In the genomic region with DNA sequence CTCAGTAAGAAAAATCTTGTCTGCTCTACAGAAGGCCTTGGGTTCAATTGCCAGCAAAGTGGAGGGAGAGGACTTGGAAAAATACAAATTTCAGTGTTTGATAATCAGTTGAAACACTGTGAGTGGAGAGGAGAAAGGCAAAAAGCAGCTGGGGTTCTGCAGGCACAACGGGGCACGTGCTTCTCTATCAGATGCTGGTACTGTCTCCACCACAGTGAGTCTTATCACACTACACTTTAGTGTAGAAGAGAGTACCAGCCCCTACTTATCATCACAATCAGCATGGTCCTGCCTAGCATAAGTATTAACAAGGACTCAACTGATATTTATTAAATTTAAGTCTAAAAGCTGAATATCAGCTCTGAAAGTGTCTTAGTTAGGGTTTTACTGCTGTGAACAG, we compare ENCODE assay signal across 31 mouse cellular contexts. TPM values are rescaled to one million over a fixed set of nuclear protein-coding genes. Genes with fewer than 3 reads are reported as not detected.
DNase-seq lines count a peak whose midpoint lies in the region; ATAC-seq lines count a peak whose summit lies in the region.
"Had no signal": no experiment of that assay in that cellular context is flagged by ENCODE, and none has a peak within 500 bp of the region (broad histone marks: within the 10 kb centered on the region; RNA-seq: fewer than 3 reads in every experiment).

No protein-coding gene starts in this region.

- no peak for ATAC-seq in midbrain, embryonic 11.5 days (ENCODE audit: low FRiP score)
- ATAC-seq in midbrain, embryonic 15.5 days (replicated peaks) = no peak
- ATAC-seq in liver, embryonic 12.5 days = peak; percentile 73; the same call in 1 of the 2 replicates
- ATAC-seq in liver, embryonic 15.5 days (ENCODE audit: insufficient read depth) = peak; percentile 69
- peak; percentile 78 for ATAC-seq in megakaryocyte-erythroid progenitor cell, adult 5-6 weeks (replicated peaks; ENCODE audit: low FRiP score, low TSS enrichment, poor library complexity, severe bottlenecking)
- ATAC-seq: activated CD4-positive, CD25-positive, alpha-beta regulatory T cell, adult 4 months; forebrain, embryonic 14.5 days; forebrain, postnatal 0 days; hindbrain, postnatal 0 days; inflammation-experienced regulatory T-cells, adult 6 months had no signal

- H3K9ac ChIP-seq in midbrain, embryonic 11.5 days (ENCODE audit: low read length) = no peak overlapping the region
- no peak overlapping the region for H3K9ac ChIP-seq in midbrain, embryonic 15.5 days
- no peak overlapping the region for H3K9ac ChIP-seq in liver, embryonic 12.5 days
- H3K9ac ChIP-seq in liver, embryonic 15.5 days = no peak overlapping the region
- H3K9ac ChIP-seq: embryonic facial prominence, embryonic 12.5 days; embryonic facial prominence, embryonic 15.5 days; forebrain, postnatal 0 days; heart, embryonic 13.5 days; hindbrain, embryonic 14.5 days had no signal

- H3K36me3 ChIP-seq in midbrain, embryonic 11.5 days (ENCODE audit: control insufficient read depth, insufficient read depth, low read length) = no peaks in the 10 kb centered on the region
- no peaks in the 10 kb centered on the region for H3K36me3 ChIP-seq in midbrain, embryonic 15.5 days (replicated peaks)
- H3K36me3 ChIP-seq in liver, embryonic 12.5 days = no peaks in the 10 kb centered on the region
- no peaks in the 10 kb centered on the region for H3K36me3 ChIP-seq in liver, embryonic 15.5 days (replicated peaks)
- H3K36me3 ChIP-seq in embryonic facial prominence, embryonic 10.5 days (replicated peaks) = no peaks in the 10 kb centered on the region
- H3K36me3 ChIP-seq: embryonic facial prominence, embryonic 12.5 days; embryonic facial prominence, embryonic 15.5 days; heart, embryonic 10.5 days; heart, embryonic 13.5 days; hindbrain, embryonic 10.5 days had no signal

- intact Hi-C loops in heart, postnatal 36 days (cut with DNase I) = no loop called here

- no peaks in the 10 kb centered on the region for H3K4me1 ChIP-seq in midbrain, embryonic 11.5 days (ENCODE audit: control insufficient read depth, insufficient read depth, low read length)
- H3K4me1 ChIP-seq in midbrain, embryonic 15.5 days = 0 out of 2 replicates have a peak, but pooled peaks cover 5% of the 10 kb centered on the region
- peaks cover 33% of the 10 kb centered on the region for H3K4me1 ChIP-seq in liver, embryonic 12.5 days
- peaks cover 43% of the 10 kb centered on the region for H3K4me1 ChIP-seq in liver, embryonic 15.5 days (replicated peaks)
- H3K4me1 ChIP-seq in embryonic facial prominence, embryonic 10.5 days = no peaks in the 10 kb centered on the region
- H3K4me1 ChIP-seq: embryonic facial prominence, embryonic 12.5 days; embryonic facial prominence, embryonic 15.5 days; hindbrain, embryonic 10.5 days had no signal

- no peaks in the 10 kb centered on the region for H3K9me3 ChIP-seq in midbrain, embryonic 11.5 days (ENCODE audit: control insufficient read depth, low read length)
- H3K9me3 ChIP-seq in midbrain, embryonic 15.5 days = no peaks in the 10 kb centered on the region
- no peaks in the 10 kb centered on the region for H3K9me3 ChIP-seq in liver, embryonic 12.5 days (replicated peaks)
- H3K9me3 ChIP-seq in liver, embryonic 15.5 days (replicated peaks) = no peaks in the 10 kb centered on the region
- H3K9me3 ChIP-seq in embryonic facial prominence, embryonic 10.5 days = no peaks in the 10 kb centered on the region
- H3K9me3 ChIP-seq: embryonic facial prominence, embryonic 12.5 days; embryonic facial prominence, embryonic 15.5 days; heart, embryonic 10.5 days; heart, embryonic 13.5 days; hindbrain, embryonic 10.5 days had no signal

- H3K27me3 ChIP-seq in midbrain, embryonic 11.5 days (ENCODE audit: control insufficient read depth, insufficient read depth, low read length) = no peaks in the 10 kb centered on the region
- H3K27me3 ChIP-seq in midbrain, embryonic 15.5 days (replicated peaks) = 0 out of 2 replicates have a peak, but pooled peaks cover 6% of the 10 kb centered on the region
- H3K27me3 ChIP-seq in liver, embryonic 12.5 days (replicated peaks) = peaks cover 5% of the 10 kb centered on the region; the same call in 1 of the 2 replicates
- 0 out of 2 replicates have a peak, but pooled peaks cover 3% of the 10 kb centered on the region for H3K27me3 ChIP-seq in liver, embryonic 15.5 days
- peaks cover 12% of the 10 kb centered on the region for H3K27me3 ChIP-seq in embryonic facial prominence, embryonic 10.5 days (replicated peaks; ENCODE audit: low read depth, poor library complexity, severe bottlenecking)
- H3K27me3 ChIP-seq: CH12.LX had no signal

- DNase-seq in midbrain, embryonic 11.5 days (ENCODE audit: low spot score, missing footprints) = peak; percentile 33
- no peak for DNase-seq in heart, adult 11 months
- no peak for DNase-seq in embryonic facial prominence, embryonic 10.5 days (ENCODE audit: low spot score)
- DNase-seq in heart, postnatal 36 days = no peak
- DNase-seq: adrenal gland, adult 8-10 months; adrenal gland, postnatal 25 days; B cell, adult 2 months; cerebellum, adult 18-20 months; cerebellum, adult 9-10 months; cerebellum, postnatal 14 days; forebrain, postnatal 0 days; gastrocnemius, adult 2 months; gastrocnemius, postnatal 14 days; heart, adult 2 months; heart, postnatal 14 days had no signal

- 73% methylated on average over 2 of the region's 2 CpGs for WGBS in midbrain, embryonic 11.5 days
- 71% methylated on average over 2 of the region's 2 CpGs for WGBS in midbrain, embryonic 15.5 days
- WGBS in liver, embryonic 12.5 days (ENCODE audit: insufficient replicate concordance) = 28% methylated on average over 2 of the region's 2 CpGs
- WGBS in liver, embryonic 15.5 days (ENCODE audit: insufficient replicate concordance) = 17% methylated on average over 2 of the region's 2 CpGs
- WGBS in embryonic facial prominence, embryonic 10.5 days = 78% methylated on average over 2 of the region's 2 CpGs

- no peak overlapping the region for H3K4me3 ChIP-seq in midbrain, embryonic 11.5 days (ENCODE audit: low read depth, low read length)
- no peak overlapping the region for H3K4me3 ChIP-seq in midbrain, embryonic 15.5 days
- H3K4me3 ChIP-seq in liver, embryonic 12.5 days = no peak overlapping the region
- H3K4me3 ChIP-seq in liver, embryonic 15.5 days (replicated peaks) = no peak overlapping the region
- H3K4me3 ChIP-seq in embryonic facial prominence, embryonic 10.5 days = no peak overlapping the region
- H3K4me3 ChIP-seq: embryonic facial prominence, embryonic 12.5 days; embryonic facial prominence, embryonic 15.5 days; gastrocnemius, adult 2 months; heart, adult 2 months; heart, embryonic 10.5 days; heart, embryonic 13.5 days; hindbrain, embryonic 10.5 days had no signal

- H3K4me2 ChIP-seq in midbrain, embryonic 11.5 days = no peak overlapping the region
- no peak overlapping the region for H3K4me2 ChIP-seq in midbrain, embryonic 15.5 days
- H3K4me2 ChIP-seq in liver, embryonic 12.5 days = no peak overlapping the region
- no peak overlapping the region for H3K4me2 ChIP-seq in liver, embryonic 15.5 days
- H3K4me2 ChIP-seq: embryonic facial prominence, embryonic 12.5 days; embryonic facial prominence, embryonic 15.5 days; heart, embryonic 13.5 days; hindbrain, embryonic 14.5 days had no signal

- H3K27ac ChIP-seq in midbrain, embryonic 11.5 days (ENCODE audit: low read depth, low read length) = no peak overlapping the region
- no peak overlapping the region for H3K27ac ChIP-seq in midbrain, embryonic 15.5 days
- H3K27ac ChIP-seq in liver, embryonic 12.5 days = peak overlapping the region; percentile 52; the same call in 1 of the 2 replicates
- peak overlapping the region; percentile 64 for H3K27ac ChIP-seq in liver, embryonic 15.5 days (replicated peaks)
- H3K27ac ChIP-seq in embryonic facial prominence, embryonic 10.5 days (replicated peaks) = no peak overlapping the region
- H3K27ac ChIP-seq: embryonic facial prominence, embryonic 12.5 days; embryonic facial prominence, embryonic 15.5 days; gastrocnemius, adult 2 months; heart, adult 2 months; heart, embryonic 10.5 days; heart, embryonic 13.5 days; hindbrain, embryonic 10.5 days; hindbrain, embryonic 14.5 days; hindbrain, postnatal 0 days had no signal

RNA-seq across cellular contexts. Expression of a gene that starts 4.5 kb away (rescaled TPM):
- 1.1 and 1.4 TPM in 2 replicates for polyA plus RNA-seq in midbrain, embryonic 11.5 days (2014; fragmentation: Nextera tagmentation; extraction: Ambion mirVana)
- 0.87 and 0.99 TPM in 2 replicates for polyA plus RNA-seq in midbrain, embryonic 15.5 days (2015; fragmentation: Nextera tagmentation; extraction: Ambion mirVana)
- polyA plus RNA-seq in liver, embryonic 12.5 days (2016; fragmentation: Nextera tagmentation; extraction: Ambion mirVana) = 15.9 and 16.9 TPM in 2 replicates
- polyA plus RNA-seq in liver, embryonic 15.5 days (2015; fragmentation: Nextera tagmentation; extraction: Ambion mirVana) = 14.1 and 14.9 TPM in 2 replicates
- 20.9 and 31.7 TPM in 2 replicates for total RNA-seq in megakaryocyte-erythroid progenitor cell, adult 5-6 weeks (2014; fragmentation: Nextera tagmentation)
- 10.5 and 10.8 TPM in 2 replicates for total RNA-seq in megakaryocyte-erythroid progenitor cell, adult 5-6 weeks (2017)
- polyA plus RNA-seq in embryonic facial prominence, embryonic 10.5 days (2016; fragmentation: Nextera tagmentation; extraction: Ambion mirVana) = 2.0 and 2.1 TPM in 2 replicates
- 1 to 10 TPM; 3.1 to 3.6 TPM for total RNA-seq in heart, postnatal 36 days (2021)

RNA-seq across cellular contexts. Expression of a gene that starts 5.7 kb away (rescaled TPM):
- 185 and 187 TPM in 2 replicates for polyA plus RNA-seq in midbrain, embryonic 11.5 days (2014; fragmentation: Nextera tagmentation; extraction: Ambion mirVana)
- 121 and 123 TPM in 2 replicates for polyA plus RNA-seq in midbrain, embryonic 15.5 days (2015; fragmentation: Nextera tagmentation; extraction: Ambion mirVana)
- 192 and 193 TPM in 2 replicates for polyA plus RNA-seq in liver, embryonic 12.5 days (2016; fragmentation: Nextera tagmentation; extraction: Ambion mirVana)
- 109 and 112 TPM in 2 replicates for polyA plus RNA-seq in liver, embryonic 15.5 days (2015; fragmentation: Nextera tagmentation; extraction: Ambion mirVana)
- total RNA-seq in megakaryocyte-erythroid progenitor cell, adult 5-6 weeks (2014; fragmentation: Nextera tagmentation) = 135 and 140 TPM in 2 replicates
- 213 and 264 TPM in 2 replicates for total RNA-seq in megakaryocyte-erythroid progenitor cell, adult 5-6 weeks (2017)
- polyA plus RNA-seq in embryonic facial prominence, embryonic 10.5 days (2016; fragmentation: Nextera tagmentation; extraction: Ambion mirVana) = 160 and 175 TPM in 2 replicates
- 10 to 100 TPM; 41.0 to 46.4 TPM for total RNA-seq in heart, postnatal 36 days (2021)

RNA-seq across cellular contexts. Expression of a gene that starts 24.5 kb away (rescaled TPM):
- 3.1 and 4.1 TPM in 2 replicates for polyA plus RNA-seq in midbrain, embryonic 11.5 days (2014; fragmentation: Nextera tagmentation; extraction: Ambion mirVana)
- 1.1 and 1.5 TPM in 2 replicates for polyA plus RNA-seq in midbrain, embryonic 15.5 days (2015; fragmentation: Nextera tagmentation; extraction: Ambion mirVana)
- polyA plus RNA-seq in liver, embryonic 12.5 days (2016; fragmentation: Nextera tagmentation; extraction: Ambion mirVana) = 0.94 and 1.1 TPM in 2 replicates
- 0.31 and 0.32 TPM in 2 replicates for polyA plus RNA-seq in liver, embryonic 15.5 days (2015; fragmentation: Nextera tagmentation; extraction: Ambion mirVana)
- not detected in 2 replicates for total RNA-seq in megakaryocyte-erythroid progenitor cell, adult 5-6 weeks (2014; fragmentation: Nextera tagmentation)
- not detected in 2 replicates for total RNA-seq in megakaryocyte-erythroid progenitor cell, adult 5-6 weeks (2017)
- 11.4 and 13.0 TPM in 2 replicates for polyA plus RNA-seq in embryonic facial prominence, embryonic 10.5 days (2016; fragmentation: Nextera tagmentation; extraction: Ambion mirVana)
- total RNA-seq in heart, postnatal 36 days (2021) = 1 to 10 TPM; 1.0 to 2.6 TPM

RNA-seq across cellular contexts. Expression of a gene that starts 28.5 kb away (rescaled TPM):
- polyA plus RNA-seq in midbrain, embryonic 11.5 days (2014; fragmentation: Nextera tagmentation; extraction: Ambion mirVana) = 12.3 and 16.3 TPM in 2 replicates
- polyA plus RNA-seq in midbrain, embryonic 15.5 days (2015; fragmentation: Nextera tagmentation; extraction: Ambion mirVana) = 16.2 and 18.8 TPM in 2 replicates
- 8.5 and 9.8 TPM in 2 replicates for polyA plus RNA-seq in liver, embryonic 12.5 days (2016; fragmentation: Nextera tagmentation; extraction: Ambion mirVana)
- polyA plus RNA-seq in liver, embryonic 15.5 days (2015; fragmentation: Nextera tagmentation; extraction: Ambion mirVana) = 7.9 and 8.0 TPM in 2 replicates
- total RNA-seq in megakaryocyte-erythroid progenitor cell, adult 5-6 weeks (2014; fragmentation: Nextera tagmentation) = 42.8 and 72.8 TPM in 2 replicates
- 2.7 and 3.8 TPM in 2 replicates for total RNA-seq in megakaryocyte-erythroid progenitor cell, adult 5-6 weeks (2017)
- 11.1 and 12.2 TPM in 2 replicates for polyA plus RNA-seq in embryonic facial prominence, embryonic 10.5 days (2016; fragmentation: Nextera tagmentation; extraction: Ambion mirVana)
- 10 to 100 TPM; 22.0 to 24.2 TPM for total RNA-seq in heart, postnatal 36 days (2021)

RNA-seq across cellular contexts. Expression of a gene that starts 36.9 kb away (rescaled TPM):
- not detected in 2 replicates for polyA plus RNA-seq in midbrain, embryonic 11.5 days (2014; fragmentation: Nextera tagmentation; extraction: Ambion mirVana)
- polyA plus RNA-seq in midbrain, embryonic 15.5 days (2015; fragmentation: Nextera tagmentation; extraction: Ambion mirVana) = 0.04 and 0.06 TPM in 2 replicates
- polyA plus RNA-seq in liver, embryonic 12.5 days (2016; fragmentation: Nextera tagmentation; extraction: Ambion mirVana) = 0.10 and 0.16 TPM in 2 replicates
- polyA plus RNA-seq in liver, embryonic 15.5 days (2015; fragmentation: Nextera tagmentation; extraction: Ambion mirVana) = 0.71 and 0.82 TPM in 2 replicates
- total RNA-seq in megakaryocyte-erythroid progenitor cell, adult 5-6 weeks (2014; fragmentation: Nextera tagmentation) = not detected in 2 replicates
- not detected in 2 replicates for total RNA-seq in megakaryocyte-erythroid progenitor cell, adult 5-6 weeks (2017)
- polyA plus RNA-seq in embryonic facial prominence, embryonic 10.5 days (2016; fragmentation: Nextera tagmentation; extraction: Ambion mirVana) = 0.04 TPM in 1 of 2 replicates, not detected in the other
- total RNA-seq in heart, postnatal 36 days (2021) = not detected
- total RNA-seq: adrenal gland, postnatal 25 days; forebrain, postnatal 0 days; gastrocnemius, adult 2 months; gastrocnemius, postnatal 14 days; heart, adult 2 months; heart, postnatal 14 days; hindbrain, postnatal 0 days had no signal
- polyA plus RNA-seq: forebrain, embryonic 14.5 days; forebrain, postnatal 0 days; heart, adult 2 months; heart, embryonic 10.5 days; heart, embryonic 13.5 days; heart, embryonic 16.5 days; hindbrain, embryonic 10.5 days; hindbrain, postnatal 0 days; inflammation-experienced regulatory T-cells, adult 6 months had no signal

Comparison
In these comparisons a context has a peak if more than half of its experiments do, and no peak if none do; other contexts are left out.
1. ATAC-seq: peak in liver, embryonic 12.5 days (single experiment), liver, embryonic 15.5 days (single experiment) and megakaryocyte-erythroid progenitor cell, adult 5-6 weeks (single experiment); none in midbrain, embryonic 11.5 days (single experiment) and midbrain, embryonic 15.5 days (single experiment).
2. H3K27ac ChIP-seq: peak in liver, embryonic 12.5 days (single experiment) and liver, embryonic 15.5 days (single experiment); none in midbrain, embryonic 11.5 days (single experiment), midbrain, embryonic 15.5 days (single experiment) and embryonic facial prominence, embryonic 10.5 days (single experiment).